Mouse (Mus musculus) midbrain, postnatal 0 days (tissue): ENCODE results near the gene Denr. TPM values are rescaled to one million over a fixed set of nuclear protein-coding genes. Genes with fewer than 3 reads are reported as not detected.
A peak's percentile ranks its signal among the peaks of the same experiment; 100 is the strongest.

Experiments
- ATAC-seq: fragments of 200-750 bp; cut with Nextera tagmentation; 2 replicates; pipeline ENCODE4 v1.8.0; 2017; ENCODE audit warnings: moderate number of reproducible peaks, mild to moderate bottlenecking, moderate TSS enrichment, moderate library complexity; ENCODE audit not compliant: low FRiP score
- DNase-seq: peaks from one replicate; pipeline ENCODE4 v3.0.0-alpha.2; 2015; ENCODE audit warnings: low spot score
- H3K27ac ChIP-seq: fragments of 300-500 bp; sonication (generic); 2 replicates; pipeline ENCODE4 v1.5.1; 2014; ENCODE audit warnings: low read depth, mild to moderate bottlenecking, low read length, mixed read lengths
- H3K27me3 ChIP-seq: fragments of 300-500 bp; sonication (generic); 2 replicates; pipeline ENCODE4 v1.6.1; 2014; ENCODE audit warnings: low read length, control low read depth, mixed read lengths; ENCODE audit not compliant: insufficient read depth
- H3K36me3 ChIP-seq: fragments of 300-500 bp; sonication (generic); 2 replicates; pipeline ENCODE4 v1.6.1; 2014; ENCODE audit warnings: low read length, control low read depth, mixed read lengths; ENCODE audit not compliant: insufficient read depth
- H3K4me1 ChIP-seq: fragments of 300-500 bp; sonication (generic); 2 replicates; pipeline ENCODE4 v1.6.1; 2014; ENCODE audit warnings: mild to moderate bottlenecking, control low read depth, antibody characterized with exemption, low read length, mixed read lengths; ENCODE audit not compliant: insufficient read depth
- H3K4me2 ChIP-seq: fragments of 300-500 bp; sonication (generic); 2 replicates; pipeline ENCODE4 v1.6.1; 2014; ENCODE audit warnings: low read depth, mild to moderate bottlenecking, low read length, mixed read lengths; ENCODE audit not compliant: poor library complexity, severe bottlenecking
- H3K4me3 ChIP-seq: fragments of 300-500 bp; sonication (generic); 2 replicates; pipeline ENCODE4 v1.5.1; 2014; ENCODE audit warnings: low read depth, mild to moderate bottlenecking, low read length, moderate library complexity
- H3K9ac ChIP-seq: fragments of 300-500 bp; sonication (generic); replicated peaks from 2 replicates; pipeline ENCODE4 v1.6.1; 2014; ENCODE audit warnings: mild to moderate bottlenecking, low read length, moderate library complexity, mixed read lengths; ENCODE audit not compliant: poor library complexity, severe bottlenecking
- H3K9me3 ChIP-seq: fragments of 300-500 bp; sonication (generic); 2 replicates; pipeline ENCODE4 v1.6.1; 2016; ENCODE audit warnings: low read length, control low read depth
- CTCF ChIP-seq: IDR thresholded peaks from 2 replicates; pipeline ENCODE4 v1.5.1; 2016; ENCODE audit warnings: antibody characterized with exemption, mild to moderate bottlenecking
- WGBS: fragments of 180-500 bp; shearing (Covaris S2); extraction: QIAGEN DNeasy Blood & Tissue Kit; methylation state at CpG from one replicate; pipeline ENCODE4 v1.1.7; 2014; 5-methylcytosine and 5-hydroxymethylcytosine counted together
- polyA plus RNA-seq: library from polyadenylated mRNA; unstranded; fragments of >200 nt; fragmentation: Nextera tagmentation; extraction: Ambion mirVana; gene quantifications from 2 replicates; pipeline ENCODE4 v1.2.1, GENCODE M21; 2015
- total RNA-seq: library from RNA; depleted of rRNA; stranded (reverse); fragments of >200 nt; gene quantifications from 2 replicates; pipeline ENCODE4 v1.2.3, GENCODE M21; 2014; rRNA removed

Denr gene
- 13.8 and 25.4 TPM in 2 replicates for total RNA-seq
- 130 and 158 TPM in 2 replicates for polyA plus RNA-seq

GRCm38 (mm10) chr5:123906976-123907630, at the start of gene Denr:
TSS of gene Denr (plus strand) at chr5:123907175.
- Histone ChIP-seq H3K9ac (peak within 1 kb of the TSS; percentile 96), H3K9me3 (no peaks in the 10 kb centered on the region), H3K4me3 (peak within 1 kb of the TSS; percentile 94), H3K4me2 (peak within 1 kb of the TSS; percentile 93), H3K4me1 (peaks cover 11% of the 10 kb centered on the region; the same call in 1 of the 2 replicates), H3K36me3 (peaks cover 10% of the 10 kb centered on the region), H3K27ac (peak within 1 kb of the TSS; percentile 71), H3K27me3 (no peaks in the 10 kb centered on the region)
- ATAC-seq (peak; percentile 95), DNase-seq (peak; percentile 97)
- TF ChIP-seq CTCF = peak; percentile 97
- WGBS = under 1% methylated on average over 57 of the region's 61 CpGs

DNA sequence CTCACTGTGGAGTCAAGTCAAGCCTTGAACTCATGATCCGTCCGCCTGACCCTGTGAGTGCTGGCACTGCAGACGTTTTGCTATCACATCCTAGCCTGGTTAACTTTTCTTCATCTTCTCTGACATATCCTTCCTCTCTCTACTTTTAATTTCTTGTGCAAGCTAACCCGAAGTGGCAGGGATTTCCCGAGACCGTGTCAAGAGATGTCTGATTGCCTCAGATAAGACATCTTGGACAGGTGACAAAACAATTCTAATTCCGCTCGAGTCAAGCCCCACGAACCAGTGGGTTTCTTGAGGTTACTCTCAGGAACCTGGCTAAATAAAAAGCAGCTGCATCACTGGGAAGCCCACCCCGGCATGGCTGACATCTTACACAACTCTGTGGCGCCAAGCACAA, 48.2 kb upstream of the Denr start:
- no peak for TF ChIP-seq CTCF
- H3K9ac ChIP-seq = no peak overlapping the region
- H3K4me2 ChIP-seq = no peak overlapping the region
- DNase-seq (no peak), ATAC-seq (no peak)
- H3K36me3 ChIP-seq = no peaks in the 10 kb centered on the region
- no peaks in the 10 kb centered on the region for H3K27me3 ChIP-seq
- H3K9me3 ChIP-seq = no peaks in the 10 kb centered on the region
- no peaks in the 10 kb centered on the region for H3K4me1 ChIP-seq
- 76% methylated on average over 11 of the region's 11 CpGs for WGBS
- H3K4me3 ChIP-seq = no peak overlapping the region
- no peak overlapping the region for H3K27ac ChIP-seq

GRCm38 (mm10) chr5:123862374-123863350, 44.3 kb upstream of the Denr start:
- H3K4me1 ChIP-seq = no peaks in the 10 kb centered on the region
- H3K27me3 ChIP-seq = no peaks in the 10 kb centered on the region
- H3K4me2 ChIP-seq = no peak overlapping the region
- no peaks in the 10 kb centered on the region for H3K9me3 ChIP-seq
- no peak for DNase-seq
- no peak for TF ChIP-seq CTCF
- no peak for ATAC-seq
- H3K36me3 ChIP-seq = no peaks in the 10 kb centered on the region
- no peak overlapping the region for H3K4me3 ChIP-seq
- 81% methylated on average over 15 of the region's 15 CpGs for WGBS
- no peak overlapping the region for H3K27ac ChIP-seq
- no peak overlapping the region for H3K9ac ChIP-seq

DNA sequence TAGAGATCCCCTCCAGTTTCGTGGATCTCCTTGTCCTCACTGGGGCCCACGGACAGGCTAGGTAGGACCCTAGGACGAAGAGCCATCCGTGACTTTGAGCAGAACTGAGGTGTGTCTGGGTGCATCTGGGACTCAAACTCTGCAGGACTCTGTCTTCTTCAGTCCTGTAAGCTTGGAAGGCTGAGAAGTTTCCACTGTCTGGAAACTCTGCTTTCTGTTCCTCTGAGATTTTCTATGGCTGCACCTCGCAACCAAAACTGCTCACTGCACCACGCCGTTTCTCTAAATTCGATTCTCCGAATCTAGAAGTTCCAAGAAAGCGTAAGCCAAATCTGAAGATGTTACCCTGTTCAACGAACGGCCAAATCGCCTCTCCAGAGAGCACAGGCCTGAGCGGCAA, 43.0 kb upstream of the Denr start:
- H3K36me3 ChIP-seq = no peaks in the 10 kb centered on the region
- no peak overlapping the region for H3K4me3 ChIP-seq
- H3K9ac ChIP-seq = no peak overlapping the region
- H3K4me1 ChIP-seq = no peaks in the 10 kb centered on the region
- H3K4me2 ChIP-seq = no peak overlapping the region
- ATAC-seq (no peak), DNase-seq (no peak)
- no peaks in the 10 kb centered on the region for H3K27me3 ChIP-seq
- 88% methylated on average over 14 of the region's 14 CpGs for WGBS
- H3K27ac ChIP-seq = no peak overlapping the region
- H3K9me3 ChIP-seq = no peaks in the 10 kb centered on the region
- TF ChIP-seq CTCF = no peak

DNA sequence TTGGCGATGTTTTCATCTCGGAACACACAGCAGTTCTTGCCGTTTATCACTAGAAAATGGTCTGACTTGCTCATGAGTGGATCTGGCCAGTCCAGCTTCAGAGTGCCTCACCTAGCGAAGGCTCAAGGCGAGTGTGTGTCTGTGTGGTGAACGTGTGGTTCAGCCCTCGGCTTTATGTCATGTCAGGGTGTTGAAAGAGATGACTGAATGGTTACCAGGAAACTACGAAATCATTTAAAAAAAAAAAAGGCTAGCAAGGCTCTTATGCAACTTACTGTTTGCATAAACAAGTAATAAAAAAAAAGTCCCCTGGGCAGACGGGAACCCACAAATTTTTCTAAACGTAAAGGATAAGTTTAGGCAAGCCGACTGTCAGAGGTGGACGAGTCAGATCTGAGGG, 41.6 kb upstream of the Denr start, which contains the start of gene Hcar2:
Hcar2 (minus strand) TSS at position 135 of the 400 bp plus-strand sequence.
- no peak for TF ChIP-seq CTCF
- no peaks in the 10 kb centered on the region for H3K36me3 ChIP-seq
- no peak within 1 kb of the TSS for H3K27ac ChIP-seq
- no peaks in the 10 kb centered on the region for H3K27me3 ChIP-seq
- no peaks in the 10 kb centered on the region for H3K4me1 ChIP-seq
- no peaks in the 10 kb centered on the region for H3K9me3 ChIP-seq
- H3K4me2 ChIP-seq = no peak within 1 kb of the TSS
- ATAC-seq (no peak), DNase-seq (no peak)
- no peak within 1 kb of the TSS for H3K4me3 ChIP-seq
- H3K9ac ChIP-seq = no peak within 1 kb of the TSS
- WGBS = 82% methylated on average over 12 of the region's 12 CpGs
